Mouse (Mus musculus): ENCODE data around the gene Krt23.

Krt23 gene

DNA sequence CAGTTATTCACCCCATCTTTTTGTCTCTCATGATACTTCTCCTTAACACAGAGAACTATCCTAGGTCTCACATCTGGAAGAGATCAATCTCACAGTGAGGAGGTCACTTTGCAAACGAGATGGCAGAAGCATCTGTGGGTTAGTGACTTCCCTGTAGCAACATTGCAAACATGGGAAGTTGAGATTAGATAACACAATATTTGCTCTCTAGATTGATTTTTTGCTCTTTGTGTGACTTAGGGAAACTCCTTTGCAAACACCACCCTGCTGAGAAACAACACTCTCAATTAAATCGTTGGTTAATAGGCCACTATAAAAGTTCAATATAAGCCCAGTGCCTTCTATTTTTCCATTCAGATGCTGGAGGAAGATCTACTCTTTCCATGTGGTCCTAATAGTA lies 44.2 kb downstream of the Krt23 start:
- DNase-seq: no peak

DNA sequence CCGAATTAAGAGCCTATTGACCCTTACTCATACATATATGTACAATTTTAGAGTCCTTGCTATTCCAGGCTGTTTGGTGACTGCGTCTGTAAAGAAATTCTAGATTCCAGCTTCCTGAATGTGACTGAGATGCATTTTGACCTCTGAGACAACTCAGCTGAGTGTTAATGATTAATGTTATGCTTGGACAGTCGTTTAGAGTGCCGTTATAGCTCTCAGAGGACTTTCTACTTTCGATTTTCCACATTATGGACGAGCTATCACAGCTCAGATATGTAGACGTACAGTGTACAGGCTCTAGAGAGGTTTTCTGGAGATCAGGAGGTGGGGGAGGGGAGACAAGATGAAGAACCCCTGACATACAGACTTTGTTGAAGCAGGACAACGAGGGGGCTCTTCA lies 51.7 kb downstream of the Krt23 start:
- DNase-seq: no peak

DNA sequence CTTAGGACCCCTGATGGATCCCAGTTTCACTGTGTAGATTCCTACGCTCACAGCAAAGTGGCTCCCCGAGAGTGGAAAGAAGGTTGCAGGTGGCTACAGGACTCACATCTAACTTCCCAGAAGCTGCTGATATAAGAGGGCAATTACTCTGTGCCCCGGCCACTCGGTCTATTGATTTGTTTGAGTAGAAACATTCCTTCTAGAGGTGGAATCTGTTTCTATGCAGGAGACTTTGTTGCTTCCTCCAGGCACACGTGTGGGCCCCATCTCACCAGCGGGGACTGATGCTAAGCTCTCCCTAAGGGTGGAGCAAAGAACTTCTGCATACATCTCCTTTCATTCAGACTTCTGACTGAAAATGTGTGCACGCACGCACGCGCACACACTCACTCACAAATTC lies 53.5 kb downstream of the Krt23 start:
- DNase-seq: no peak

DNA sequence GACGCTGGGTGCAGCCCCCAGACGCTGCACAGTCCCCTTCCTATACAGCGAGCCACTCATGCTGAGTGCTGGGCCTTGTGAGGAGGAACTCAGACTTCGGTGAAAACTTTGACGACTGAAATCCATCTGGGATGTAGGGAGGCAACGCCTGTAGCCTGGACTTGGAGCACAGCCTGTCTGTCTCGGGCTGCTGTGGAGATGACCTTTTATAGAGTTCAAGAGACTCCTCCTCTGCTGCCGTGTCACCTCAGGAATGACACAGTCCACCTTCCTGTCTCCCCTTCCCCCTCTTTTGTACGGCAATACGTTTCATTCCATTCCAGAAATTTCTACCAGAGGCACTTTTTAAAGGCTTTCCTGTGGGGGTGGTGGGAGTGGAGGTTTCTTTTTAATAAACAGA lies 55.0 kb downstream of the Krt23 start, which contains the start of gene Krt20:
TSS of gene Krt20 (minus strand) at position 179 of the 400 bp plus-strand sequence.
- no peak for DNase-seq

DNA sequence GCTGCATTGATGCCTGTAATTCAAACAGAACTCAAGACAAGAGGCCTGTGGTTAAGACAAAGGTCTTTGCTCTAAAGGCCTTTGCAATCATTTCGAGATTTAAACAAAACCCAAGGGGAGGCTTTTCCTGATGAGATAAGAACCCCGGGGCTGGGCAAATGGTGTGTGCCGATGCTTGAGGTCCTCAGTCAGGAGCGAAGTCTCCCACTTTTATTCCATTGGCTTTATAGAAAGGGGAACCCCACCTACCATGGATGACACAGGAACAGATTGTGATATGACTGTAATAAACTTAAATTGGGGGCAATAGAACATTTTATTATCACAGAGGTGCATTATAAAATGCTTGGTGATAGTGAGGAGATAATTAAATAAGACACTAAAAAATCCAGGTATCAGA lies 56.3 kb downstream of the Krt23 start:
- DNase-seq: no peak

DNA sequence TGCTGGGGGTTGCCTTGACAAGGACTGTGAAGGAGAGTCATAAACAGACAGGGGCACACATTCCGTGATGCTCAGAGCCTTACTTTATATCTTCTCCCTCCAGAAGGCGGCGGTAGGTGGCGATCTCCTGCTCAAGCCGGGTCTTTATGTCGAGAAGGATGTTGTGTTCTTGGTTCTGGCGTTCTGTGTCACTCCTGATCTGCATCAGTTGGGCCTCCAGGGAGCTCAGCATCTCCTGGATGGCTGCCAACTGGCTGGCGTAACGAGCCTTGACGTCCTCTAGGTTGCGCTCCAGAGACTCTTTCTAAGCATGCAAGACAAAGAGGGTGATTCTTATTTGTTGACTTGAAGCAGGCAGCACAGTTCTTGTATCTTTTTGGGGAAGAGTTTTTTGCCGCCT lies 62.3 kb downstream of the Krt23 start:
- DNase-seq: no peak
